Mouse (Mus musculus): ENCODE results near the gene Tox2. TPM values are rescaled to one million over a fixed set of nuclear protein-coding genes. Genes with fewer than 3 reads are reported as not detected.

Gene Tox2
- polyA plus RNA-seq, 1 experiment, result 18.4 TPM

DNA sequence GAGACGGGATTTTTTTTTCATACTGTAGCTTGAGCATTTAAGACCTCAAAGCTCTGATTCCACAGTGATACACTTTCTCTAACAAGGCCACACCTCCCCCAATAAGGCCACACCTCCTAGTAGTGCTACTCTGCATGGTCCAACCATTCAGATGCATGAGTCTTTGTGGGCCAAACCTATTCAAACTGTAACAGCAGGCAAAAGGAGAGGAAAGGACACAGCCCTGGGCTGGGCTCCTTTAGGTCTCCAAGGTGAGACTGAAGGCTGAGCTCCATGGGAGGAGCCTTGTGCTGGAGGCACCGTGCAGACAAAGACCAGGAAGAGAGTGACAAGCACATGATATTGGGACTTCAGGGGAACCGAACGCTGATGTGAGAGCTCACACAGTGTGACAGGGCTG lies 114.4 kb downstream of the Tox2 start:
- H3K36me3 ChIP-seq (ENCODE audit: control insufficient read depth, insufficient read depth, low read length), result no peaks in the 10 kb centered on the region
- H3K4me1 ChIP-seq (replicated peaks; ENCODE audit: control insufficient read depth, insufficient read depth, low read length), result 0 out of 2 replicates have a peak, but pooled peaks cover 2% of the 10 kb centered on the region
- TF ChIP-seq POLR2A (IDR thresholded peaks at IDR 0.05; ENCODE audit: control insufficient read depth, extremely low read depth, insufficient read depth, low read length, poor library complexity) (no peak), CTCF (IDR thresholded peaks at IDR 0.05; ENCODE audit: borderline replicate concordance, control insufficient read depth, extremely low read depth, insufficient read depth, low read length, poor library complexity) (no peak)
- 81% methylated on average over 4 of the region's 4 CpGs for WGBS
- H3K4me3 ChIP-seq (ENCODE audit: control insufficient read depth, insufficient read depth, low read length), result no peak overlapping the region
- no peaks in the 10 kb centered on the region for H3K27me3 ChIP-seq (ENCODE audit: control insufficient read depth, insufficient read depth, low read length)
- no peak overlapping the region for H3K27ac ChIP-seq (ENCODE audit: control insufficient read depth, insufficient read depth, low read length)
- no peak for DNase-seq

DNA sequence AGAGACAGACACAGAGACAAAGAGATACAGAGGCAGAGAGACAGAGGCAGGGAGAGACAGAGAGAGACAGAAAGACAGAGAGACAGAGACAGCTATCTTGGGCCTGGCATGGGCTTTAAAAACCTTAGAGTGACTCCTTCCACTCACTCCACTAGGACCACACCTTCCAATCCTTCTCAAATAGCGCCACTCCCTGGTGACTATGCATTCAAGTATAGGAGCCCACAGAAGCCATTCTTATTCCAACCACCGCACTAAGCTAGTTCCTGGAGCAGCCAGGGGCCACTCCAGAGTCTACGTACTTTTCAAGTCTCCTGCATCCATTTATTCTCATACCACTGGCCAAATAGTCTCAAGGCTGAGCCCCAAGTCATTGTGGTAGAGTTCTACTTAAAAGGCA lies 115.9 kb downstream of the Tox2 start:
- WGBS, result 92% methylated on average over 3 of the region's 3 CpGs
- no peak overlapping the region for H3K4me3 ChIP-seq (ENCODE audit: control insufficient read depth, insufficient read depth, low read length)
- no peaks in the 10 kb centered on the region for H3K36me3 ChIP-seq (ENCODE audit: control insufficient read depth, insufficient read depth, low read length)
- TF ChIP-seq CTCF (IDR thresholded peaks at IDR 0.05; ENCODE audit: borderline replicate concordance, control insufficient read depth, extremely low read depth, insufficient read depth, low read length, poor library complexity) (no peak), POLR2A (IDR thresholded peaks at IDR 0.05; ENCODE audit: control insufficient read depth, extremely low read depth, insufficient read depth, low read length, poor library complexity) (no peak)
- no peak overlapping the region for H3K27ac ChIP-seq (ENCODE audit: control insufficient read depth, insufficient read depth, low read length)
- DNase-seq, result no peak
- H3K4me1 ChIP-seq (replicated peaks; ENCODE audit: control insufficient read depth, insufficient read depth, low read length), result peaks cover 8% of the 10 kb centered on the region
- no peaks in the 10 kb centered on the region for H3K27me3 ChIP-seq (ENCODE audit: control insufficient read depth, insufficient read depth, low read length)

DNA sequence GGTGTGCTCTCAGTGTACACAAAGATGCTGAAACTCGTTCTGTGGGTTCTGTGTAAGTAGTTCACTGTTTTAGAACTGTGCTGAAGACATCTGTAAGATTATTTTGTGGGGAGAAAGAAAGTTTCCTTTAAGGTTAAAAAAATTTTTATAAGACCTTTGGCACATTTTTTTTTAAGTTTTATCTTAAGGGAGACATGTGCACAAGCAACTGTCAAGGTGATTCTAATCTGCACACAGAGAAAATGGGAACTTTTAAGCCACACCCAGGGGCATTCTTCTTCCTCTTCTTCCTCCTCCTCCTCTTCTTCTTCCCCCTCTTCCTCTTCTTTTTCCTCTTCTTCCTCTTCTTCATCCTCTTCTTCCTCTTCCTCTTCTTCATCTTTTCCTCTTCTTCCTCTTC lies 120.2 kb downstream of the Tox2 start:
- WGBS, result 0% methylated on average over 1 of the region's 1 CpGs
- Histone ChIP-seq H3K36me3 (ENCODE audit: control insufficient read depth, insufficient read depth, low read length) (no peaks in the 10 kb centered on the region), H3K27me3 (ENCODE audit: control insufficient read depth, insufficient read depth, low read length) (no peaks in the 10 kb centered on the region), H3K4me3 (ENCODE audit: control insufficient read depth, insufficient read depth, low read length) (no peak overlapping the region), H3K27ac (ENCODE audit: control insufficient read depth, insufficient read depth, low read length) (no peak overlapping the region), H3K4me1 (replicated peaks; ENCODE audit: control insufficient read depth, insufficient read depth, low read length) (peaks cover 15% of the 10 kb centered on the region)
- DNase-seq, result no peak
- TF ChIP-seq CTCF (IDR thresholded peaks at IDR 0.05; ENCODE audit: borderline replicate concordance, control insufficient read depth, extremely low read depth, insufficient read depth, low read length, poor library complexity) (no peak), POLR2A (IDR thresholded peaks at IDR 0.05; ENCODE audit: control insufficient read depth, extremely low read depth, insufficient read depth, low read length, poor library complexity) (no peak)

DNA sequence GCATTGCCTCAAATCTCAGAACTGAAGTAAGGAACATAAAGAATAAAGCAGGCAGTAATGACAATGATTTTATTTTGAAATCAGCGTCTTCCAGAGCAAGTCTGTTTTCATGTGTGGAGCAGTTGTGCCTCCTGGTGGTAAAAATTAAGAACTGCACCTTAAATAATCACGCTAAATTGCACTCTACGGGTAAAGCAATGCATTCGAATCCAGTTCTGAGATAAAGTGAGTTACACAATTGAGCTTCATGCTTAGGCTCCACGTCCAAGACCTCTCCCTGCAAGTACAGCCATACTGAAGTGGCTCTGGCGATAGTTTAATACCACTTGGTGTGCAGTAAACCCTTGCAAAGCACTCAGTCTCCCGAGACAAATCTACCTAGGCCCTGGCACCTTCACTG lies 127.8 kb downstream of the Tox2 start:
- no peaks in the 10 kb centered on the region for H3K36me3 ChIP-seq (ENCODE audit: control insufficient read depth, insufficient read depth, low read length)
- H3K4me3 ChIP-seq (ENCODE audit: control insufficient read depth, insufficient read depth, low read length), result no peak overlapping the region
- peak; percentile 61 for DNase-seq
- WGBS, result 20% methylated on average over 7 of the region's 7 CpGs
- no peaks in the 10 kb centered on the region for H3K27me3 ChIP-seq (ENCODE audit: control insufficient read depth, insufficient read depth, low read length)
- H3K4me1 ChIP-seq (replicated peaks; ENCODE audit: control insufficient read depth, insufficient read depth, low read length), result no peaks in the 10 kb centered on the region
- TF ChIP-seq POLR2A (IDR thresholded peaks at IDR 0.05; ENCODE audit: control insufficient read depth, extremely low read depth, insufficient read depth, low read length, poor library complexity), result no peak
- no peak for TF ChIP-seq CTCF (IDR thresholded peaks at IDR 0.05; ENCODE audit: borderline replicate concordance, control insufficient read depth, extremely low read depth, insufficient read depth, low read length, poor library complexity)
- no peak overlapping the region for H3K27ac ChIP-seq (ENCODE audit: control insufficient read depth, insufficient read depth, low read length)

DNA sequence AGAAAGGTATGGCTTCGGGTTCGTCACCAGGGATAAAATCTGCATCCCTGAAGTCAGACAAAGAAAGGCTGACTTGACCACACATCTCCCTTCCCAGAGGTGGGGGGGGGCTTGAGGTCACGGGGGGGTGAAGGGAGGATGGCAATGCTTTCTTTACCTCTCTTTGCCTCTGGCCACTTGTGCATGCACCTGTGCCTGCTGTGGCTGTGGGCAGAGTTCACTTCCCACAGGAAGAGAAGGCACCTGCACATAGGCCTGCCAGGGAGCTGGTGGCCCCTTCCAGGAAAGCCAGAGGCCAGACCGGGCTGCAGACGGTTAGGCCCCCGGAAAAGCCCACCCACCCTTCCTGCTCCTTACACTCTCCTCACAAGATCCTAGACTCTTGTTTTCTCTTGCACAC lies 128.5 kb downstream of the Tox2 start:
- Histone ChIP-seq H3K4me3 (ENCODE audit: control insufficient read depth, insufficient read depth, low read length) (no peak overlapping the region), H3K36me3 (ENCODE audit: control insufficient read depth, insufficient read depth, low read length) (no peaks in the 10 kb centered on the region), H3K4me1 (replicated peaks; ENCODE audit: control insufficient read depth, insufficient read depth, low read length) (no peaks in the 10 kb centered on the region), H3K27me3 (ENCODE audit: control insufficient read depth, insufficient read depth, low read length) (no peaks in the 10 kb centered on the region), H3K27ac (ENCODE audit: control insufficient read depth, insufficient read depth, low read length) (no peak overlapping the region)
- no peak for DNase-seq
- WGBS, result 16% methylated on average over 6 of the region's 6 CpGs
- no peak for TF ChIP-seq POLR2A (IDR thresholded peaks at IDR 0.05; ENCODE audit: control insufficient read depth, extremely low read depth, insufficient read depth, low read length, poor library complexity)
- no peak for TF ChIP-seq CTCF (IDR thresholded peaks at IDR 0.05; ENCODE audit: borderline replicate concordance, control insufficient read depth, extremely low read depth, insufficient read depth, low read length, poor library complexity)

DNA sequence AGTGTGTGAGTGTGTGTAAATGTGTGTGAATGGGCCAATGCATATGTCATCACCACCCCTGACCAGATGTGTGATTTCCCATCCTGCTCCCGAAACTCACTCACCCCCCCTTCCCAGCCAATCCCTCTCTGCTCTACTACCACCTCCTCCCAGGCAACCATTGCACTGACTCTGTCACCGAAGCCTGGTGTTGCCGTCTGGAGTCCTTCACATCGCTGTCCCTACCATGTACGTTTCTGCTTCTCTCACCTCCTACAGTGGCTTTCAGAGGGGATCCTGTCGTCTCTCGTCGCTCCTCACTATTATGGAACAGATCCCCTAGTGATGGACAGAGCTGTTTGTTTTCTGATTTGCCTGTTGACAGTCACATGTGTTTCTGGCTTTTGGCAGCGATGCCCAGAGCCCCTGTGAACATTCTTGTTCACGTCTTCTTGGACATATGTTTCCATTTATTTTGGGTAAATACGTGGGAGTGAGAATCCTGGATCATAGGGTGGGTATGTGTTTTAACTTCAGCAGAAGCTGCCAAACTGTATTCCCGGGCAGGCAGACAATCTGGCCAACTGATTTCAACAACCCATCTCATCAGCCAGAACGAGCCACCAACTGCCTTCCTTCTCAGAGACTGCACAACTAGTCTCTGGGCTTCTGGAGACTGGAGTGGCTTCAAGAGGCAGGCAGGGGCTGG lies 129.6 kb downstream of the Tox2 start:
- H3K36me3 ChIP-seq (ENCODE audit: control insufficient read depth, insufficient read depth, low read length), result no peaks in the 10 kb centered on the region
- no peaks in the 10 kb centered on the region for H3K4me1 ChIP-seq (replicated peaks; ENCODE audit: control insufficient read depth, insufficient read depth, low read length)
- DNase-seq, result no peak
- no peak overlapping the region for H3K4me3 ChIP-seq (ENCODE audit: control insufficient read depth, insufficient read depth, low read length)
- H3K27me3 ChIP-seq (ENCODE audit: control insufficient read depth, insufficient read depth, low read length), result no peaks in the 10 kb centered on the region
- TF ChIP-seq CTCF (IDR thresholded peaks at IDR 0.05; ENCODE audit: borderline replicate concordance, control insufficient read depth, extremely low read depth, insufficient read depth, low read length, poor library complexity) (no peak), POLR2A (IDR thresholded peaks at IDR 0.05; ENCODE audit: control insufficient read depth, extremely low read depth, insufficient read depth, low read length, poor library complexity) (no peak)
- no peak overlapping the region for H3K27ac ChIP-seq (ENCODE audit: control insufficient read depth, insufficient read depth, low read length)
- WGBS, result 93% methylated on average over 13 of the region's 13 CpGs

DNA sequence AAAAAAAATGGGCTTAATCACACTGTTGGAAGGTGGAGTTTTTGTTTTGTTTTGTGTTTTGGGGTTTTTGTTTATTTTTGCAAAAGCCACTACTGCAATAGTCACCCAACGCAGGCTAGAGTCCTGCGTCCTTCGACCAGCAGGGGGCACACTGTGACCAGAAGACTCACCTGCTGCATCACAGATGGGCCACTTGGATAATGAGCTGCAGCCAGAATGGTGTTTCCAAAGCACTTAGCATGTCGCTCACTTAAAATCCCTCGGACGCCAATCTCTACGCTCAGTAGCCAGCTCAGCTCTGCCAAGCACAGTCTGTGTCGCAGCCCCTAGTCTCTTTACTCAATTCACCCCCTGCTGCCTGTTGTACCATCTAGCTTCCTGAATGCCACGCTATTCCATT lies 137.3 kb downstream of the Tox2 start:
- Histone ChIP-seq H3K27me3 (ENCODE audit: control insufficient read depth, insufficient read depth, low read length) (peaks cover 8% of the 10 kb centered on the region), H3K4me3 (ENCODE audit: control insufficient read depth, insufficient read depth, low read length) (no peak overlapping the region), H3K36me3 (ENCODE audit: control insufficient read depth, insufficient read depth, low read length) (no peaks in the 10 kb centered on the region), H3K27ac (ENCODE audit: control insufficient read depth, insufficient read depth, low read length) (no peak overlapping the region), H3K4me1 (replicated peaks; ENCODE audit: control insufficient read depth, insufficient read depth, low read length) (no peaks in the 10 kb centered on the region)
- peak; percentile 49 for DNase-seq
- TF ChIP-seq POLR2A (IDR thresholded peaks at IDR 0.05; ENCODE audit: control insufficient read depth, extremely low read depth, insufficient read depth, low read length, poor library complexity) (no peak), CTCF (IDR thresholded peaks at IDR 0.05; ENCODE audit: borderline replicate concordance, control insufficient read depth, extremely low read depth, insufficient read depth, low read length, poor library complexity) (peak; percentile 78)
- WGBS, result 27% methylated on average over 9 of the region's 9 CpGs

Data from thymus, adult 2 months (tissue).